Mouse (Mus musculus): ENCODE results near the gene Rfk. TPM values are rescaled to one million over a fixed set of nuclear protein-coding genes. Genes with fewer than 3 reads are reported as not detected.

Gene Rfk
- polyA plus RNA-seq, 1 experiment from 2014 or later: 79.5 TPM

- Histone ChIP-seq H3K9ac (replicated peaks; ENCODE audit: low read length) (no peak overlapping the region), H3K4me3 (ENCODE audit: low read length) (no peak overlapping the region), H3K36me3 (ENCODE audit: insufficient read depth, low read length) (no peaks in the 10 kb centered on the region), H3K4me2 (replicated peaks; ENCODE audit: low read depth, low read length) (no peak overlapping the region), H3K9me3 (ENCODE audit: low read length) (no peaks in the 10 kb centered on the region), H3K27ac (ENCODE audit: low read length) (no peak overlapping the region), H3K27me3 (ENCODE audit: insufficient read depth, low read length) (no peaks in the 10 kb centered on the region), H3K4me1 (ENCODE audit: insufficient read depth, low read length) (0 out of 2 replicates have a peak, but pooled peaks cover 1% of the 10 kb centered on the region)
- 60% methylated on average over 7 of the region's 7 CpGs for WGBS
- ATAC-seq (ENCODE audit: low FRiP score, low TSS enrichment): no peak
Observed at GRCm38 (mm10) chr19:17380549-17380948, 13.3 kb upstream of the Rfk start.

DNA sequence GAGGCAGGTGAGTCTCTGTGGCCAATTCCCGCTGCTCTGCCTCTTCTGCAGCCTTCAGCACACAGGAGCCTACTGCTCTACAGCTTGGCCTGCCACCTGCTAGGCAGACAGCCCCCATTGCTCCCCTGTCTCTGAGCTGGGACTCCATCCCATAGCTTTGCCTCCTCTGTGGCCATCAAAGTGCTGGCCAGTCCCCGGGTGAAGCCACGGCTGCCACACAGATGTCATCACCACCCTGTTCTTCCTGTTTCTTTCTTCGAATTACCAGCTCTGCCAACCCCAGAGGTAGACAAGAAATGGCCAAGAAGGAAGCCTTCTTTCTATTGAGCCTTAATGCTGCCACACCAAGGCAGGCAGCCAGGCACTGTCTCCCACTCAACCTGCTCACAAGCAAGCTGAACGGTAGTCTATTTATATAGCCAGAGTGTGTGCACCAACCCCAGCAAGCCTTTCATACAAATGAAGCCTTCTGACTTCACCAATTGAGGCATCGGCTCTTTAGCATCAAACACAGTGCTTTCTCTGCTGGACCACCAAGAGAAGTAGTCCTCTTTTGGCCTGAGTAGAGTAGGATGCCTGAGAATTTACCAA, 10.9 kb upstream of the Rfk start:
- Histone ChIP-seq H3K4me1 (ENCODE audit: insufficient read depth, low read length) (peaks cover 11% of the 10 kb centered on the region; the same call in 1 of the 2 replicates), H3K9ac (replicated peaks; ENCODE audit: low read length) (no peak overlapping the region), H3K27me3 (ENCODE audit: insufficient read depth, low read length) (no peaks in the 10 kb centered on the region), H3K9me3 (ENCODE audit: low read length) (no peaks in the 10 kb centered on the region), H3K27ac (ENCODE audit: low read length) (no peak overlapping the region), H3K4me3 (ENCODE audit: low read length) (no peak overlapping the region), H3K4me2 (replicated peaks; ENCODE audit: low read depth, low read length) (no peak overlapping the region), H3K36me3 (ENCODE audit: insufficient read depth, low read length) (no peaks in the 10 kb centered on the region)
- 82% methylated on average over 6 of the region's 6 CpGs for WGBS
- ATAC-seq (ENCODE audit: low FRiP score, low TSS enrichment): no peak

DNA sequence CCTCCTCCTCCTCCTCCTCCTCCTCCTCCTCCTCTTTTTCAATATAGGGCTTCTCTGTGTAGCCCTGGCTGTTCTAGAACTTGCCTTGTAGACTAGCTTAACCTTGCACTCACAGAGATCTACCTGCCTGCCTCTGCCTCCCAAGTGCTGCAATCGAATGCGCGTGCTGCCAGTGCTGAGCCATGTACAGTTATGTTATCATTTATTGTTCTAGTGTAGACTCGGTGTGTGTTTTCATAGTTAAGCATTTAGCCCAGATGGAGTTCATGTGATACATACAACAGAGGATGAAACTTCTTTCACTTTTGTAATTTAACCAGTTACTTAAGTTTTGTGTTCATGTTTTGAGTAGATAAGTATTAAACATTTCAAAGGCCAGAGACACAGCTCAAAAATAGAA, 8.8 kb upstream of the Rfk start:
- Histone ChIP-seq H3K9ac (replicated peaks; ENCODE audit: low read length) (no peak overlapping the region), H3K36me3 (ENCODE audit: insufficient read depth, low read length) (no peaks in the 10 kb centered on the region), H3K27ac (ENCODE audit: low read length) (no peak overlapping the region), H3K4me1 (ENCODE audit: insufficient read depth, low read length) (peaks cover 11% of the 10 kb centered on the region; the same call in 1 of the 2 replicates), H3K4me3 (ENCODE audit: low read length) (no peak overlapping the region), H3K27me3 (ENCODE audit: insufficient read depth, low read length) (no peaks in the 10 kb centered on the region), H3K4me2 (replicated peaks; ENCODE audit: low read depth, low read length) (no peak overlapping the region), H3K9me3 (ENCODE audit: low read length) (no peaks in the 10 kb centered on the region)
- 89% methylated on average over 4 of the region's 4 CpGs for WGBS
- ATAC-seq (ENCODE audit: low FRiP score, low TSS enrichment): no peak

DNA sequence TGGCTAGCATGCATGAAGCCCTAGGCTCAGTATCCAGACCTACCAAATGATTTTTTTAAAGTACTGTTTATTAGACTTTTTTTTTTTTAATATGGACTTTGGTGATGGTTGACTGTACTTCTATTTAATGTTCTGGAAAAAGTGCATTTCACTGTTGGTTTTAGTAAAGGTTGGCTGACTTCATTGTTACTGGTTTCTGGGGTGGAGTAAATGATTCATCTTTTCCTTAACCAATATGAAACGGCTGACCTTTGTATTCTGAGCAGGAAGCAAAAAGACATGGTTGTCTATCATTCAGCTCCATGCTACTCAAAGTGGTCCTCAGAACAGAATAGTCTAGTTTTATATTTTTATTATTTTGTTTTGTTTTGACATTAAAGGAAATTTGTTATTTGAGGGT, 8.4 kb upstream of the Rfk start:
- Histone ChIP-seq H3K36me3 (ENCODE audit: insufficient read depth, low read length) (no peaks in the 10 kb centered on the region), H3K4me3 (ENCODE audit: low read length) (no peak overlapping the region), H3K4me2 (replicated peaks; ENCODE audit: low read depth, low read length) (no peak overlapping the region), H3K27ac (ENCODE audit: low read length) (peak overlapping the region; percentile 33; the same call in 1 of the 2 replicates), H3K9ac (replicated peaks; ENCODE audit: low read length) (no peak overlapping the region), H3K27me3 (ENCODE audit: insufficient read depth, low read length) (no peaks in the 10 kb centered on the region), H3K9me3 (ENCODE audit: low read length) (no peaks in the 10 kb centered on the region), H3K4me1 (ENCODE audit: insufficient read depth, low read length) (peaks cover 11% of the 10 kb centered on the region; the same call in 1 of the 2 replicates)
- WGBS: 48% methylated on average over 1 of the region's 1 CpGs
- 0 out of 2 replicates have a peak, but pooled peaks have one; percentile 52 for ATAC-seq (ENCODE audit: low FRiP score, low TSS enrichment)

DNA sequence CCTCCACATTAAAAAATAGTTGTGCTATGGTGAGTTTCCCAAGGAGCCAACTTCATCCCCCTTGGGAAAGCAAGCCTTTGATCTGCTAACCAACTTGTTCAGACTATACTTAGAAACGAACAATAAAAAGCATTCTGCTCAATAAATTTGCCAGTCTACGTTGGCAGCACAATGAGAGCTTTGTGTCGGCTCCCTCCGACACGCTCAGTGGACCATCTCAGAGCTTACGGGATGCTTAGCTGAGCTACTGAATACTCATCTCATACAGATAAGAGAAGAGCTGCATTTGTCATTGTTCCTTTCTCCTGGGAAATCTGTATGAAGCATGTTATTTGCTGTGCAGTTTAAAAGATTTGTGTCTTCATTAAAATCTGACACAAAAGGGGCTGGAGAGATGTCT, 7.4 kb upstream of the Rfk start:
- Histone ChIP-seq H3K36me3 (ENCODE audit: insufficient read depth, low read length) (no peaks in the 10 kb centered on the region), H3K9ac (replicated peaks; ENCODE audit: low read length) (no peak overlapping the region), H3K27ac (ENCODE audit: low read length) (no peak overlapping the region), H3K27me3 (ENCODE audit: insufficient read depth, low read length) (no peaks in the 10 kb centered on the region), H3K4me1 (ENCODE audit: insufficient read depth, low read length) (peaks cover 11% of the 10 kb centered on the region; the same call in 1 of the 2 replicates), H3K9me3 (ENCODE audit: low read length) (no peaks in the 10 kb centered on the region), H3K4me3 (ENCODE audit: low read length) (no peak overlapping the region), H3K4me2 (replicated peaks; ENCODE audit: low read depth, low read length) (no peak overlapping the region)
- WGBS: 19% methylated on average over 6 of the region's 6 CpGs
- ATAC-seq (ENCODE audit: low FRiP score, low TSS enrichment): no peak

GRCm38 (mm10) chr19:17388404-17388803, 5.4 kb upstream of the Rfk start:
- H3K4me1 ChIP-seq (ENCODE audit: insufficient read depth, low read length): peaks cover 18% of the 10 kb centered on the region
- WGBS: 16% methylated on average over 2 of the region's 2 CpGs

GRCm38 (mm10) chr19:17392866-17393265, 977 bp upstream of the Rfk start:
- H3K27ac ChIP-seq (ENCODE audit: low read length): no peak overlapping the region
- peak overlapping the region; percentile 71 for H3K4me2 ChIP-seq (replicated peaks; ENCODE audit: low read depth, low read length)
- H3K9me3 ChIP-seq (ENCODE audit: low read length): no peaks in the 10 kb centered on the region
- H3K36me3 ChIP-seq (ENCODE audit: insufficient read depth, low read length): peaks cover 6% of the 10 kb centered on the region; the same call in 1 of the 2 replicates
- H3K27me3 ChIP-seq (ENCODE audit: insufficient read depth, low read length): no peaks in the 10 kb centered on the region
- H3K4me3 ChIP-seq (ENCODE audit: low read length): no peak overlapping the region
- 17% methylated on average over 3 of the region's 3 CpGs for WGBS
- peaks cover 18% of the 10 kb centered on the region for H3K4me1 ChIP-seq (ENCODE audit: insufficient read depth, low read length)
- ATAC-seq (ENCODE audit: low FRiP score, low TSS enrichment): no peak
- H3K9ac ChIP-seq (replicated peaks; ENCODE audit: low read length): no peak overlapping the region

More at GRCm38 (mm10) chr19:17388404-17388803, 5.4 kb upstream of the Rfk start:
- no peaks in the 10 kb centered on the region for H3K27me3 ChIP-seq (ENCODE audit: insufficient read depth, low read length)
- no peak overlapping the region for H3K9ac ChIP-seq (replicated peaks; ENCODE audit: low read length)
- ATAC-seq (ENCODE audit: low FRiP score, low TSS enrichment): no peak
- H3K36me3 ChIP-seq (ENCODE audit: insufficient read depth, low read length): no peaks in the 10 kb centered on the region
- H3K27ac ChIP-seq (ENCODE audit: low read length): no peak overlapping the region
- H3K4me3 ChIP-seq (ENCODE audit: low read length): no peak overlapping the region
- H3K4me2 ChIP-seq (replicated peaks; ENCODE audit: low read depth, low read length): no peak overlapping the region
- no peaks in the 10 kb centered on the region for H3K9me3 ChIP-seq (ENCODE audit: low read length)

DNA sequence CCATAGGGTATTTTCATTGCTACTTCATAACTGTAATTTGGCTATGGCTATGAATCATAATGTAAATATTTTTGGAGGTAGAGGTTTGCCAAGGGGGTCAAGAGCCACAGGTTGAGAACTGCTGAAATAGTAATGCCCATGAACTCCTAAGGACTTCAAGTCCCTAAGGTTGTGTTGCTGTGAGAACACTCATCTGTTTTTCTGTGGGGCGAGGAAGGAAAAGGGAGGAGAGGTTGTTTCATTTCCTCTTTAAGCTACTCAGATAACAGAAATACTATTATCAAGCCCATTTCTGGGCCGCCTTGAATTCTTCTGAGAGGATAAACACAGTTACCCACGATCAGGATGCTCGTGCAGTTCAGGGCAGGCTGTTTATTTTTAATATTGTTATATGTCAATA, 3.0 kb downstream of the Rfk start:
- no peak overlapping the region for H3K9ac ChIP-seq (replicated peaks; ENCODE audit: low read length)
- no peak overlapping the region for H3K4me3 ChIP-seq (ENCODE audit: low read length)
- H3K27ac ChIP-seq (ENCODE audit: low read length): no peak overlapping the region
- no peak overlapping the region for H3K4me2 ChIP-seq (replicated peaks; ENCODE audit: low read depth, low read length)
- H3K36me3 ChIP-seq (ENCODE audit: insufficient read depth, low read length): peaks cover 18% of the 10 kb centered on the region
- WGBS: 78% methylated on average over 4 of the region's 4 CpGs
- peaks cover 18% of the 10 kb centered on the region for H3K4me1 ChIP-seq (ENCODE audit: insufficient read depth, low read length)
- H3K9me3 ChIP-seq (ENCODE audit: low read length): no peaks in the 10 kb centered on the region
- no peak for ATAC-seq (ENCODE audit: low FRiP score, low TSS enrichment)
- no peaks in the 10 kb centered on the region for H3K27me3 ChIP-seq (ENCODE audit: insufficient read depth, low read length)

DNA sequence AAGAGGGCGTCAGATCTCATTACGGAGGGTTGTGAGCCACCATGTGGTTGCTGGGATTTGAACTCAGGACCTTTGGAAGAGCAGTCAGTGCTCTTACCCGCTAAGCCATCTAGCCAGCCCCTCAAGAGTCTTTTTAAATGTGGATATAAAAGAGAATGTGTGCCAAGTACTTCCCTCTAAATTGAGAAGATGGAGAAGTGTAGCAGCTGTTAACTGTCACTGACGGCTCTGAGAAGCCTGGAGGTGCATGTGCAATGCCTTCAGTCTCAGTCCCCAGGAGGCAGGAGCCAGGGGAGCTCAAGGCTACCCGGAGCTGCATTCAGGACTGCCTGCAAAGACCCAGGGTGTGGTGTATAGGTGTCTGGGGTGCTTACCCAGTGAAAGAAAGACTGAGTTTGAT, 4.1 kb downstream of the Rfk start:
- no peaks in the 10 kb centered on the region for H3K9me3 ChIP-seq (ENCODE audit: low read length)
- 74% methylated on average over 5 of the region's 5 CpGs for WGBS
- no peak overlapping the region for H3K4me2 ChIP-seq (replicated peaks; ENCODE audit: low read depth, low read length)
- no peak overlapping the region for H3K4me3 ChIP-seq (ENCODE audit: low read length)
- peaks cover 17% of the 10 kb centered on the region for H3K4me1 ChIP-seq (ENCODE audit: insufficient read depth, low read length)
- ATAC-seq (ENCODE audit: low FRiP score, low TSS enrichment): no peak
- H3K36me3 ChIP-seq (ENCODE audit: insufficient read depth, low read length): peaks cover 18% of the 10 kb centered on the region
- H3K27me3 ChIP-seq (ENCODE audit: insufficient read depth, low read length): no peaks in the 10 kb centered on the region
- no peak overlapping the region for H3K27ac ChIP-seq (ENCODE audit: low read length)
- no peak overlapping the region for H3K9ac ChIP-seq (replicated peaks; ENCODE audit: low read length)

DNA sequence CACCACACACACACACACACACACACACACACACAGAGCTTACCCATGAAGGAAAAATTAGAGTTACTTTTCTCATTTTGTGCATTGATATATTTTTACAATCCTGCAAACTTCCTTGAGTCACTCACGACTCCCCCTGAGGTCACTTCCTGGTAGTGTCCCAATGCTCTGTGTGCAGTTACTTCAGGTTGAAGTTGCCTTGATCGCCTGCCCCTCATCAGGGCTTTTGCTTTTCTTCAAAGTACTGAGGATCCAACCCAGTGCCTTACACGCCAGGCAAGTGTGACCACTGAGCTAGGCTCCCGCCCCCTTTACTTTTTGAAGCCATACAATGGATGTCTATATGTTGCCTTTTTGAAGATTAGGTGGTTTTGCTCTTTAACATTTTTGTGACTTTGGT, 6.1 kb downstream of the Rfk start:
- Histone ChIP-seq H3K4me2 (replicated peaks; ENCODE audit: low read depth, low read length) (no peak overlapping the region), H3K4me1 (ENCODE audit: insufficient read depth, low read length) (peaks cover 5% of the 10 kb centered on the region), H3K27me3 (ENCODE audit: insufficient read depth, low read length) (no peaks in the 10 kb centered on the region), H3K27ac (ENCODE audit: low read length) (no peak overlapping the region), H3K4me3 (ENCODE audit: low read length) (no peak overlapping the region), H3K9me3 (ENCODE audit: low read length) (no peaks in the 10 kb centered on the region), H3K36me3 (ENCODE audit: insufficient read depth, low read length) (peaks cover 18% of the 10 kb centered on the region), H3K9ac (replicated peaks; ENCODE audit: low read length) (no peak overlapping the region)
- 88% methylated on average over 4 of the region's 4 CpGs for WGBS
- no peak for ATAC-seq (ENCODE audit: low FRiP score, low TSS enrichment)
